In genomic region chr15:79400975-79401365, GRCm38 (mm10) we compare ENCODE assay signal across 9 mouse cellular contexts. TPM values are rescaled to one million over a fixed set of nuclear protein-coding genes. Genes with fewer than 3 reads are reported as not detected.
DNase-seq lines count a peak whose midpoint lies in the region; ATAC-seq and TF ChIP-seq lines count a peak whose summit lies in the region.
"Had no signal": no experiment of that assay in that cellular context is flagged by ENCODE, and none has a peak within 500 bp of the region (broad histone marks: within the 10 kb centered on the region; RNA-seq: fewer than 3 reads in every experiment).

No protein-coding gene starts in this region.

- H3K9me3 ChIP-seq in kidney, embryonic 15.5 days (replicated peaks) = no peaks in the 10 kb centered on the region
- H3K9me3 ChIP-seq in embryonic facial prominence, embryonic 13.5 days = no peaks in the 10 kb centered on the region
- H3K9me3 ChIP-seq in hindbrain, embryonic 10.5 days = no peaks in the 10 kb centered on the region
- H3K9me3 ChIP-seq in midbrain, postnatal 0 days (ENCODE audit: low read length) = no peaks in the 10 kb centered on the region

- no peak overlapping the region for H3K4me3 ChIP-seq in kidney, embryonic 15.5 days (replicated peaks)
- H3K4me3 ChIP-seq in embryonic facial prominence, embryonic 13.5 days = peak overlapping the region; percentile 86; the same call in 1 of the 2 replicates
- peak overlapping the region; percentile 30 for H3K4me3 ChIP-seq in hindbrain, embryonic 10.5 days
- peak overlapping the region; percentile 99 for H3K4me3 ChIP-seq in midbrain, postnatal 0 days (ENCODE audit: low read depth, low read length)
- H3K4me3 ChIP-seq: erythroblast, embryonic 14.5 days had no signal

- peaks cover 6% of the 10 kb centered on the region; the same call in 1 of the 2 replicates for H3K36me3 ChIP-seq in kidney, embryonic 15.5 days
- peaks cover 20% of the 10 kb centered on the region for H3K36me3 ChIP-seq in embryonic facial prominence, embryonic 13.5 days
- H3K36me3 ChIP-seq in hindbrain, embryonic 10.5 days = peaks cover 13% of the 10 kb centered on the region
- 0 out of 2 replicates have a peak, but pooled peaks cover under 1% of the 10 kb centered on the region for H3K36me3 ChIP-seq in midbrain, postnatal 0 days (ENCODE audit: insufficient read depth, low read length)

- H3K4me2 ChIP-seq in kidney, embryonic 15.5 days = peak overlapping the region; percentile 90
- peak overlapping the region; percentile 80 for H3K4me2 ChIP-seq in embryonic facial prominence, embryonic 13.5 days
- peak overlapping the region; percentile 89 for H3K4me2 ChIP-seq in midbrain, postnatal 0 days (ENCODE audit: low read depth, low read length, poor library complexity, severe bottlenecking)

- TF ChIP-seq CTCF in midbrain, postnatal 0 days (IDR thresholded peaks at IDR 0.05) = no peak

- peak overlapping the region; percentile 56 for H3K27ac ChIP-seq in kidney, embryonic 15.5 days
- H3K27ac ChIP-seq in embryonic facial prominence, embryonic 13.5 days = peak overlapping the region; percentile 60; the same call in 1 of the 2 replicates
- H3K27ac ChIP-seq in hindbrain, embryonic 10.5 days = peak overlapping the region; percentile 60
- H3K27ac ChIP-seq in midbrain, postnatal 0 days (ENCODE audit: low read depth, low read length) = no peak overlapping the region

- peak overlapping the region; percentile 24; the same call in 1 of the 2 replicates for H3K9ac ChIP-seq in kidney, embryonic 15.5 days
- H3K9ac ChIP-seq in embryonic facial prominence, embryonic 13.5 days = peak overlapping the region; percentile 64
- H3K9ac ChIP-seq in midbrain, postnatal 0 days (replicated peaks; ENCODE audit: low read length, poor library complexity, severe bottlenecking) = peak overlapping the region; percentile 6; the same call in 1 of the 2 replicates

- 42% methylated on average over 7 of the region's 7 CpGs for WGBS in kidney, embryonic 15.5 days
- 33% methylated on average over 7 of the region's 7 CpGs for WGBS in embryonic facial prominence, embryonic 13.5 days
- WGBS in hindbrain, embryonic 10.5 days = 55% methylated on average over 7 of the region's 7 CpGs
- WGBS in midbrain, postnatal 0 days = 34% methylated on average over 7 of the region's 7 CpGs

- H3K4me1 ChIP-seq in kidney, embryonic 15.5 days = peaks cover 57% of the 10 kb centered on the region
- H3K4me1 ChIP-seq in embryonic facial prominence, embryonic 13.5 days = peaks cover 49% of the 10 kb centered on the region
- H3K4me1 ChIP-seq in hindbrain, embryonic 10.5 days (replicated peaks) = peaks cover 51% of the 10 kb centered on the region
- H3K4me1 ChIP-seq in midbrain, postnatal 0 days (ENCODE audit: insufficient read depth, low read length) = peaks cover 10% of the 10 kb centered on the region

- no peaks in the 10 kb centered on the region for H3K27me3 ChIP-seq in kidney, embryonic 15.5 days
- no peaks in the 10 kb centered on the region for H3K27me3 ChIP-seq in embryonic facial prominence, embryonic 13.5 days
- H3K27me3 ChIP-seq in hindbrain, embryonic 10.5 days (ENCODE audit: insufficient read depth, poor library complexity, severe bottlenecking) = peaks cover 13% of the 10 kb centered on the region
- no peaks in the 10 kb centered on the region for H3K27me3 ChIP-seq in midbrain, postnatal 0 days (ENCODE audit: insufficient read depth, low read length)

- ATAC-seq in kidney, embryonic 15.5 days (replicated peaks; ENCODE audit: low FRiP score) = no peak
- no peak for ATAC-seq in embryonic facial prominence, embryonic 13.5 days (ENCODE audit: insufficient number of reproducible peaks, insufficient read depth, low FRiP score, low TSS enrichment, low read depth)
- ATAC-seq in midbrain, postnatal 0 days (ENCODE audit: low FRiP score) = no peak
- ATAC-seq in monocyte, adult 5-6 weeks (replicated peaks; ENCODE audit: insufficient number of reproducible peaks, low FRiP score, low TSS enrichment, poor library complexity, severe bottlenecking) = no peak

- DNase-seq in kidney, adult 8-10 months = no peak
- no peak for DNase-seq in hindbrain, embryonic 10.5 days (ENCODE audit: low spot score)
- no peak for DNase-seq in midbrain, postnatal 0 days (ENCODE audit: low spot score)
- DNase-seq in right cerebral cortex, postnatal 4 days = no peak
- DNase-seq in thymus, postnatal 14 days = no peak

RNA-seq across cellular contexts. Expression of gene Tmem184b, which starts 2.4 kb away (rescaled TPM):
- 67.7 and 75.5 TPM in 2 replicates for polyA plus RNA-seq in kidney, embryonic 15.5 days (2015; fragmentation: Nextera tagmentation; extraction: Ambion mirVana)
- polyA plus RNA-seq in embryonic facial prominence, embryonic 13.5 days (2015; fragmentation: Nextera tagmentation; extraction: Ambion mirVana) = 67.1 and 72.0 TPM in 2 replicates
- 54.8 and 56.2 TPM in 2 replicates for polyA plus RNA-seq in hindbrain, embryonic 10.5 days (2016; fragmentation: Nextera tagmentation; extraction: Ambion mirVana)
- 54.9 and 75.7 TPM in 2 replicates for total RNA-seq in midbrain, postnatal 0 days (2014; rRNA removed)
- 30.1 and 33.3 TPM in 2 replicates for polyA plus RNA-seq in midbrain, postnatal 0 days (2015; fragmentation: Nextera tagmentation; extraction: Ambion mirVana)
- total RNA-seq in monocyte, adult 5-6 weeks (2017) = 10.6 to 25.9 TPM (median 19.9 TPM) in 3 replicates

RNA-seq across cellular contexts. Expression of gene Csnk1e, which starts 54.4 kb away (rescaled TPM):
- 87.0 and 90.6 TPM in 2 replicates for polyA plus RNA-seq in kidney, embryonic 15.5 days (2015; fragmentation: Nextera tagmentation; extraction: Ambion mirVana)
- polyA plus RNA-seq in embryonic facial prominence, embryonic 13.5 days (2015; fragmentation: Nextera tagmentation; extraction: Ambion mirVana) = 100 and 112 TPM in 2 replicates
- 148 and 190 TPM in 2 replicates for polyA plus RNA-seq in hindbrain, embryonic 10.5 days (2016; fragmentation: Nextera tagmentation; extraction: Ambion mirVana)
- 378 and 384 TPM in 2 replicates for total RNA-seq in midbrain, postnatal 0 days (2014; rRNA removed)
- 153 and 195 TPM in 2 replicates for polyA plus RNA-seq in midbrain, postnatal 0 days (2015; fragmentation: Nextera tagmentation; extraction: Ambion mirVana)
- total RNA-seq in monocyte, adult 5-6 weeks (2017) = 40.4 to 66.9 TPM (median 49.9 TPM) in 3 replicates

RNA-seq across cellular contexts. Expression of gene Maff, which starts 54.5 kb away (rescaled TPM):
- polyA plus RNA-seq in kidney, embryonic 15.5 days (2015; fragmentation: Nextera tagmentation; extraction: Ambion mirVana) = 3.8 and 4.4 TPM in 2 replicates
- polyA plus RNA-seq in embryonic facial prominence, embryonic 13.5 days (2015; fragmentation: Nextera tagmentation; extraction: Ambion mirVana) = 1.8 and 2.8 TPM in 2 replicates
- polyA plus RNA-seq in hindbrain, embryonic 10.5 days (2016; fragmentation: Nextera tagmentation; extraction: Ambion mirVana) = 0.97 and 1.1 TPM in 2 replicates
- total RNA-seq in midbrain, postnatal 0 days (2014; rRNA removed) = 4.0 and 5.4 TPM in 2 replicates
- 0.93 and 1.2 TPM in 2 replicates for polyA plus RNA-seq in midbrain, postnatal 0 days (2015; fragmentation: Nextera tagmentation; extraction: Ambion mirVana)
- 9.8 to 14.5 TPM (median 10.4 TPM) in 3 replicates for total RNA-seq in monocyte, adult 5-6 weeks (2017)

Comparison
In these comparisons a context has a peak if more than half of its experiments do, and no peak if none do; other contexts are left out.
1. H3K9ac ChIP-seq: peak in every context shown above with its lines; median percentile 64 in embryonic facial prominence, embryonic 13.5 days; 24 in kidney, embryonic 15.5 days; 6 in midbrain, postnatal 0 days.